Mouse (Mus musculus) thymus, adult 2 months (tissue): ENCODE measurements at regions not wholly inside any gene's neighbourhood (a gene's known extent, or its start where the extent isn't known, plus 50 kb on each side); places are given as distances from the start of the nearest gene placed in this dataset.

Experiments used
- DNase-seq: peaks from one replicate; pipeline ENCODE4 v3.0.0; 2021
- H3K27ac ChIP-seq: fragments of 200-500 bp; 2 replicates; pipeline ENCODE4 v1.5.1; 2012; ENCODE audit warnings: low read length, control low read depth; ENCODE audit not compliant: control insufficient read depth, insufficient read depth
- H3K27me3 ChIP-seq: fragments of 200-500 bp; 2 replicates; pipeline ENCODE4 v1.6.1; 2012; ENCODE audit warnings: mild to moderate bottlenecking, low read length, moderate library complexity, mixed read lengths; ENCODE audit not compliant: control insufficient read depth, insufficient read depth
- H3K36me3 ChIP-seq: fragments of 200-500 bp; 2 replicates; pipeline ENCODE4 v1.6.1; 2012; ENCODE audit warnings: mild to moderate bottlenecking, low read length, moderate library complexity; ENCODE audit not compliant: control insufficient read depth, insufficient read depth
- H3K4me1 ChIP-seq: fragments of 200-500 bp; replicated peaks from 2 replicates; pipeline ENCODE4 v1.6.1; 2012; ENCODE audit warnings: low read length; ENCODE audit not compliant: control insufficient read depth, insufficient read depth
- H3K4me3 ChIP-seq: fragments of 200-500 bp; 2 replicates; pipeline ENCODE4 v1.5.1; 2012; ENCODE audit warnings: mild to moderate bottlenecking, low read length, control low read depth, moderate library complexity; ENCODE audit not compliant: control insufficient read depth, insufficient read depth
- CTCF ChIP-seq: fragments of 200-500 bp; IDR thresholded peaks from 2 replicates; pipeline ENCODE4 v1.5.1; 2012; ENCODE audit warnings: mild to moderate bottlenecking, control low read depth, low read length, moderate library complexity, borderline replicate concordance; ENCODE audit not compliant: control insufficient read depth, poor library complexity, insufficient read depth; ENCODE audit errors: extremely low read depth
- POLR2A ChIP-seq: fragments of 200-500 bp; IDR thresholded peaks from 2 replicates; pipeline ENCODE4 v1.6.1; 2012; ENCODE audit warnings: mild to moderate bottlenecking, low read length, control low read depth, moderate library complexity; ENCODE audit not compliant: control insufficient read depth, poor library complexity, insufficient read depth; ENCODE audit errors: extremely low read depth
- WGBS: fragments of 180-500 bp; shearing (Covaris S2); methylation state at CpG from one replicate; pipeline ENCODE4 v1.1.7; 2018; 5-methylcytosine and 5-hydroxymethylcytosine counted together

- TF ChIP-seq CTCF (no peak), POLR2A (no peak)
- no peaks in the 10 kb centered on the region for H3K27me3 ChIP-seq
- no peak for DNase-seq
- no peak overlapping the region for H3K4me3 ChIP-seq
- H3K27ac ChIP-seq, result no peak overlapping the region
- no peaks in the 10 kb centered on the region for H3K36me3 ChIP-seq
- WGBS, result 74% methylated on average over 6 of the region's 6 CpGs
- no peaks in the 10 kb centered on the region for H3K4me1 ChIP-seq
Measured at GRCm38 (mm10) chr6:143561316-143562088, 394.5 kb downstream of the Etnk1 start.

DNA sequence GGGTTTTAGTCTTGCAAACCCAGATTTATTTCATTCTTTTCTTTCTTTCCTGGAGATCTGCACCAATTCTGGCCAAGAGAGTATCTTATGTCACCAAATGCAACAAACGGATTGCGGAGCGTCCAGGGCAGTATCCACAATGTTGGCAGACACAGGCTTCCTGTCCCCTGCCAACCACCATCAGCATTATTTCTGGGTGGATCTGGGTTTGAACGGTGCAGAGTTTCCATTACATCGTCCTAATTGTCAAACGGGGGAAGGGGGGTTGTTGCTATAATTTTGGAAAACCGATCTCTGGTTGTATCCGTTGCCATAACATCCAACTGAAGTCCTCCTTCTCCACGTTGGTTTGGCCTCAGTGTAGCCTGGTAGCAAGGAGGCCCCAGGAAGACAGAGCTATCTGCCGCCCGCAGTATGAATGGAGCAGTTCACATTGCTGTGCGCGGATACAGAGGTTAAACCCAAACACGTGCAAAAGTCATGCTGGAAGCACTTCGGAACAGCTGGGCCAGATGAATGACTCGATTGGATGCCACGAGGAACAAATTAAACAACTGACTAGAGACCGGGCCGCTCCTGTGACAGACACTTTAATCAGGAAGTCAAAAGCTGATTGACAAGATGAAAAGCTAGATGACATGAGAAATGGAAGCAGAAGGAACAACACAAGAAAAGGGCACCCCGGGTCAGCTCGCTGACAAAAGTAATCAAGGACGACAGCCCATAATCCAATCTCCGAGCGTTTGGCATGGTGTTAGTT, 404.5 kb downstream of the Etnk1 start:
- no peak for TF ChIP-seq CTCF
- no peak for TF ChIP-seq POLR2A
- H3K4me1 ChIP-seq, result no peaks in the 10 kb centered on the region
- DNase-seq, result no peak
- H3K36me3 ChIP-seq, result no peaks in the 10 kb centered on the region
- H3K4me3 ChIP-seq, result no peak overlapping the region
- H3K27me3 ChIP-seq, result no peaks in the 10 kb centered on the region
- no peak overlapping the region for H3K27ac ChIP-seq
- WGBS, result 95% methylated on average over 24 of the region's 24 CpGs

- H3K4me3 ChIP-seq, result no peak overlapping the region
Measured at GRCm38 (mm10) chr6:143579223-143579622, 412.2 kb downstream of the Etnk1 start.

GRCm38 (mm10) chr6:143589666-143590065, 422.6 kb downstream of the Etnk1 start:
- no peak for DNase-seq
- Histone ChIP-seq H3K4me3 (no peak overlapping the region), H3K27ac (no peak overlapping the region), H3K4me1 (no peaks in the 10 kb centered on the region), H3K27me3 (no peaks in the 10 kb centered on the region), H3K36me3 (no peaks in the 10 kb centered on the region)
- WGBS, result 81% methylated on average over 1 of the region's 1 CpGs
- TF ChIP-seq POLR2A, result no peak
- no peak for TF ChIP-seq CTCF

More at GRCm38 (mm10) chr6:143579223-143579622, 412.2 kb downstream of the Etnk1 start:
- TF ChIP-seq CTCF (no peak), POLR2A (no peak)
- Histone ChIP-seq H3K27me3 (no peaks in the 10 kb centered on the region), H3K36me3 (no peaks in the 10 kb centered on the region), H3K4me1 (no peaks in the 10 kb centered on the region), H3K27ac (no peak overlapping the region)
- whole genome bisulfite sequencing, result 97% methylated on average over 1 of the region's 1 CpGs
- DNase-seq, result no peak

DNA sequence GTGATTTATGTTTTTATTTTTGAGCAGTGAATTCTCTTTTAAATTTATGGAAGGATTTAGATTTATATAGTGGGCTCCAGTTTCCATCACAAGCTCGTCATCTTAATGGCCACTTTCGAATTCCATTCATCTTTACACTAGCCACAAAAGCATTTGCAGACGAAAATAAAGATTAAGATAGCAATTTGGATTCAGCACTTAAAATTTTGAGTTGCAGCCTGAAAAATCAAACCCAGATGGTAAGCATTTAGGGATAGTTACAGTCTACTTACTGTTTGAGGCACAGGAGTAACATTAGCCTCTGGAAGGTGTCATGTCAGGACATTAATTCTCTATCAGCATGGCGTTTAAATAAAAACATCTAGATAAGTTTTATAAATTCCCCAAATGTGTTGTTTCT, 423.2 kb downstream of the Etnk1 start:
- Histone ChIP-seq H3K27me3 (no peaks in the 10 kb centered on the region), H3K36me3 (no peaks in the 10 kb centered on the region), H3K27ac (no peak overlapping the region), H3K4me1 (no peaks in the 10 kb centered on the region), H3K4me3 (no peak overlapping the region)
- TF ChIP-seq POLR2A, result no peak
- TF ChIP-seq CTCF, result no peak
- no peak for DNase-seq
- 90% methylated on average over 4 of the region's 4 CpGs for WGBS

DNA sequence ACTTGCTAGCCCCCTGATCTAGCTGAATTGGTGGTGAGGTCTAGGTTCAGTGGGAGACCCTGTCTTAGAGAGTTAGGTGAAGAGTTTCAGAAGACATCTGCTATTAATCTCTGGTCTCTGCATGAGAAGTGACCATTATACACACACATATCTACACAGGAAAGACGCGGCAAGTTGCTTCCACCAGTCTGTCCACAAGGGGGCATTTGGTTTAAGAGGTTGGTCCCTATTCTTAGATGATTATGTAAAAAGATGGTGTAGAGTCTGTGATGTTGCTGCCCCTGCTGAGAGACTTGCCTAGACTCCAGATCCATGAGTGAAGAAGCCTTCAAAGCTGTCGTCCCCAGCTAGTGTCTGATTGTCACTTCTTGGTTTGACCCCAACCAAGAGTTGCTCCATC, 425.5 kb downstream of the Etnk1 start:
- DNase-seq, result no peak
- Histone ChIP-seq H3K27ac (no peak overlapping the region), H3K27me3 (no peaks in the 10 kb centered on the region), H3K4me3 (no peak overlapping the region), H3K36me3 (no peaks in the 10 kb centered on the region), H3K4me1 (no peaks in the 10 kb centered on the region)
- no peak for TF ChIP-seq POLR2A
- TF ChIP-seq CTCF, result no peak
- 81% methylated on average over 3 of the region's 3 CpGs for WGBS

- 80% methylated on average over 2 of the region's 2 CpGs for WGBS
- no peak for TF ChIP-seq POLR2A
- Histone ChIP-seq H3K36me3 (no peaks in the 10 kb centered on the region), H3K4me3 (no peak overlapping the region), H3K4me1 (no peaks in the 10 kb centered on the region), H3K27me3 (no peaks in the 10 kb centered on the region), H3K27ac (no peak overlapping the region)
- no peak for DNase-seq
Measured at GRCm38 (mm10) chr6:143595486-143595885, 428.5 kb downstream of the Etnk1 start.
